Comparison of ENCODE assay signal across 17 mouse cellular contexts in genomic region chr4:54924306-54924705, GRCm38 (mm10).
"Had no signal": no experiment of that assay in that cellular context is flagged by ENCODE, and none has a peak within 500 bp of the region (broad histone marks: within the 10 kb centered on the region; RNA-seq: fewer than 3 reads in every experiment).

No protein-coding gene starts in this region.

- H3K27ac ChIP-seq: midbrain, embryonic 10.5 days; midbrain, embryonic 12.5 days; neural tube, embryonic 13.5 days; neural tube, embryonic 15.5 days had no signal

- DNase-seq: lung, embryonic 14.5 days; lung, postnatal 10 days; lung, postnatal 4 days; midbrain, embryonic 14.5 days; retina, postnatal 1 day; right cerebral cortex, adult 18-20 months; right cerebral cortex, postnatal 25 days; right cerebral cortex, postnatal 4 days; spleen, adult 18-20 months; thymus, adult 18-20 months; thymus, postnatal 14 days; thymus, postnatal 36 days had no signal

- H3K4me3 ChIP-seq: midbrain, embryonic 10.5 days; midbrain, embryonic 12.5 days; myocyte; neural tube, embryonic 13.5 days; neural tube, embryonic 15.5 days had no signal

- H3K27me3 ChIP-seq: midbrain, embryonic 12.5 days; neural tube, embryonic 13.5 days; neural tube, embryonic 15.5 days had no signal

- H3K36me3 ChIP-seq: midbrain, embryonic 10.5 days; midbrain, embryonic 12.5 days; neural tube, embryonic 13.5 days; neural tube, embryonic 15.5 days had no signal

- H3K4me1 ChIP-seq: midbrain, embryonic 10.5 days; midbrain, embryonic 12.5 days; neural tube, embryonic 13.5 days; neural tube, embryonic 15.5 days had no signal
